ENCODE assay signal across 9 mouse cellular contexts in the genomic region with DNA sequence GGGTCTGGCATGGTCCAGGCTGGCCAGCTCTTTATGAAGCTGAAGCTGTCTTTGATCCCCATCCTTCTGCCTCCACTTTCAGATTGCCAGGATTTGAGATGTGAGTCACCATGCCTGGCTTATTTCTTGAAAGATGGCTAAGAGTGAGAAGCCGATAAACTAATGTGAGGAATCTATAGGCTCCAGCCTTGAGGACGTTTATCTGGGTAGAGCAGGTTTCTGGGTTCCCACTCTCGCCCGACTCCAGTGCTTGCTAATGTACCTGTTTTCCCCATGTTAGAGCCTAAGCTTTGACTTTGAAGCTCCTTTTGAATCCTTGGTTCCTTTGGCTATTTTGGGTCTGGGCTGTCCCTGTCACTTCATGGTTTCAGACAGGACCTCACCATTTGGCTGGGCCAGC. TPM values are rescaled to one million over a fixed set of nuclear protein-coding genes. Genes with fewer than 3 reads are reported as not detected.
DNase-seq lines count a peak whose midpoint lies in the region; ATAC-seq lines count a peak whose summit lies in the region.
"Had no signal": no experiment of that assay in that cellular context is flagged by ENCODE, and none has a peak within 500 bp of the region (broad histone marks: within the 10 kb centered on the region; RNA-seq: fewer than 3 reads in every experiment).

No protein-coding gene starts in this region.

- peak overlapping the region; percentile 94 for H3K9ac ChIP-seq in heart, embryonic 15.5 days
- H3K9ac ChIP-seq in hindbrain, embryonic 16.5 days (ENCODE audit: low read depth, low read length): peak overlapping the region; percentile 45
- peak overlapping the region; percentile 96; the same call in 1 of the 2 replicates for H3K9ac ChIP-seq in midbrain, embryonic 16.5 days (ENCODE audit: low read depth, low read length)

- H3K36me3 ChIP-seq in heart, embryonic 15.5 days: no peaks in the 10 kb centered on the region
- H3K36me3 ChIP-seq in hindbrain, embryonic 16.5 days (ENCODE audit: control insufficient read depth, insufficient read depth, low read length): no peaks in the 10 kb centered on the region
- no peaks in the 10 kb centered on the region for H3K36me3 ChIP-seq in midbrain, embryonic 16.5 days (ENCODE audit: control insufficient read depth, insufficient read depth, low read length)

- peak overlapping the region; percentile 95 for H3K4me3 ChIP-seq in heart, embryonic 15.5 days
- peak overlapping the region; percentile 100 for H3K4me3 ChIP-seq in hindbrain, embryonic 16.5 days (ENCODE audit: low read length)
- H3K4me3 ChIP-seq in midbrain, embryonic 16.5 days (ENCODE audit: low read depth, low read length): peak overlapping the region; percentile 100

- no peaks in the 10 kb centered on the region for H3K9me3 ChIP-seq in heart, embryonic 15.5 days (replicated peaks)
- no peaks in the 10 kb centered on the region for H3K9me3 ChIP-seq in hindbrain, embryonic 16.5 days (ENCODE audit: control insufficient read depth, low read length)
- H3K9me3 ChIP-seq in midbrain, embryonic 16.5 days (replicated peaks; ENCODE audit: control insufficient read depth, low read length, poor library complexity, severe bottlenecking): no peaks in the 10 kb centered on the region

- 52% methylated on average over 4 of the region's 4 CpGs for WGBS in heart, embryonic 15.5 days
- 75% methylated on average over 4 of the region's 4 CpGs for WGBS in hindbrain, embryonic 16.5 days
- WGBS in midbrain, embryonic 16.5 days: 69% methylated on average over 4 of the region's 4 CpGs

- DNase-seq in heart, adult 18-20 months: no peak
- peak; percentile 71 for DNase-seq in c-Kit-positive CD71-positive TER-119-positive erythroid progenitor cells, embryonic 14.5 days (ENCODE audit: low spot score)
- DNase-seq in yolk sac, embryonic 10.5 days (ENCODE audit: low spot score): no peak
- DNase-seq in left cerebral cortex, adult 11 months (ENCODE audit: low spot score): no peak
- DNase-seq in ovary, postnatal 36 days (ENCODE audit: low spot score): no peak
- DNase-seq: kidney, adult 11 months had no signal

- H3K27me3 ChIP-seq in heart, embryonic 15.5 days: no peaks in the 10 kb centered on the region
- no peaks in the 10 kb centered on the region for H3K27me3 ChIP-seq in hindbrain, embryonic 16.5 days (replicated peaks; ENCODE audit: control insufficient read depth, insufficient read depth, low read length)
- no peaks in the 10 kb centered on the region for H3K27me3 ChIP-seq in midbrain, embryonic 16.5 days (ENCODE audit: control insufficient read depth, insufficient read depth, low read depth, low read length)

- peak overlapping the region; percentile 87 for H3K4me2 ChIP-seq in heart, embryonic 15.5 days
- peak overlapping the region; percentile 93 for H3K4me2 ChIP-seq in hindbrain, embryonic 16.5 days (ENCODE audit: low read length)
- H3K4me2 ChIP-seq in midbrain, embryonic 16.5 days (ENCODE audit: low read length): peak overlapping the region; percentile 88

- H3K4me1 ChIP-seq in heart, embryonic 15.5 days (replicated peaks): peaks cover 20% of the 10 kb centered on the region
- H3K4me1 ChIP-seq in hindbrain, embryonic 16.5 days (ENCODE audit: control insufficient read depth, insufficient read depth, low read depth, low read length): peaks cover 25% of the 10 kb centered on the region
- H3K4me1 ChIP-seq in midbrain, embryonic 16.5 days (ENCODE audit: control insufficient read depth, insufficient read depth, low read length): peaks cover 25% of the 10 kb centered on the region

- no peak for ATAC-seq in heart, embryonic 15.5 days (replicated peaks; ENCODE audit: insufficient number of reproducible peaks, insufficient read depth, low FRiP score, low read depth)
- no peak for ATAC-seq in hindbrain, embryonic 16.5 days
- no peak for ATAC-seq in midbrain, embryonic 16.5 days

- H3K27ac ChIP-seq in heart, embryonic 15.5 days: no peak overlapping the region
- H3K27ac ChIP-seq in hindbrain, embryonic 16.5 days (ENCODE audit: low read depth, low read length): no peak overlapping the region
- H3K27ac ChIP-seq in midbrain, embryonic 16.5 days (ENCODE audit: low read length): no peak overlapping the region

RNA-seq across cellular contexts. Expression of a gene that starts 1.5 kb away (rescaled TPM):
- 68.9 and 97.8 TPM in 2 replicates for polyA plus RNA-seq in heart, embryonic 15.5 days (2015; fragmentation: Nextera tagmentation; extraction: Ambion mirVana)
- 10 to 100 TPM; 97.4 to 97.6 TPM for total RNA-seq in heart, adult 18-20 months (2021)
- polyA plus RNA-seq in hindbrain, embryonic 16.5 days (2015; fragmentation: Nextera tagmentation; extraction: Ambion mirVana): 65.9 and 77.6 TPM in 2 replicates
- polyA plus RNA-seq in midbrain, embryonic 16.5 days (2015; fragmentation: Nextera tagmentation; extraction: Ambion mirVana): 60.2 and 61.1 TPM in 2 replicates

RNA-seq across cellular contexts. Expression of a gene that starts 24.8 kb away (rescaled TPM):
- polyA plus RNA-seq in heart, embryonic 15.5 days (2015; fragmentation: Nextera tagmentation; extraction: Ambion mirVana): 0.09 TPM in 1 of 2 replicates, not detected in the other
- not detected for total RNA-seq in heart, adult 18-20 months (2021)
- not detected in 2 replicates for polyA plus RNA-seq in hindbrain, embryonic 16.5 days (2015; fragmentation: Nextera tagmentation; extraction: Ambion mirVana)
- polyA plus RNA-seq in midbrain, embryonic 16.5 days (2015; fragmentation: Nextera tagmentation; extraction: Ambion mirVana): not detected in 2 replicates

RNA-seq across cellular contexts. Expression of a gene that starts 31.6 kb away (rescaled TPM):
- 14.8 and 17.5 TPM in 2 replicates for polyA plus RNA-seq in heart, embryonic 15.5 days (2015; fragmentation: Nextera tagmentation; extraction: Ambion mirVana)
- 10 to 100 TPM; 15.3 to 17.3 TPM for total RNA-seq in heart, adult 18-20 months (2021)
- 42.4 and 43.7 TPM in 2 replicates for polyA plus RNA-seq in hindbrain, embryonic 16.5 days (2015; fragmentation: Nextera tagmentation; extraction: Ambion mirVana)
- 44.7 and 46.4 TPM in 2 replicates for polyA plus RNA-seq in midbrain, embryonic 16.5 days (2015; fragmentation: Nextera tagmentation; extraction: Ambion mirVana)

Comparison
In these comparisons a context has a peak if more than half of its experiments do, and no peak if none do; other contexts are left out.
1. H3K9ac ChIP-seq: peak in every context shown above with its lines; median percentile 96 in midbrain, embryonic 16.5 days; 94 in heart, embryonic 15.5 days; 45 in hindbrain, embryonic 16.5 days.